Mouse (Mus musculus) cerebellum, postnatal 25 days (tissue): Measurements from ENCODE around the gene Ankrd6.
A peak's percentile ranks its signal among the peaks of the same experiment; 100 is the strongest.

Experiments used
- DNase-seq, 2 experiments: peaks; one replicate each; pipeline ENCODE4 v3.0.0; 2021; ENCODE audit warnings: mixed read lengths in 2 of 2

The Ankrd6 gene

DNA sequence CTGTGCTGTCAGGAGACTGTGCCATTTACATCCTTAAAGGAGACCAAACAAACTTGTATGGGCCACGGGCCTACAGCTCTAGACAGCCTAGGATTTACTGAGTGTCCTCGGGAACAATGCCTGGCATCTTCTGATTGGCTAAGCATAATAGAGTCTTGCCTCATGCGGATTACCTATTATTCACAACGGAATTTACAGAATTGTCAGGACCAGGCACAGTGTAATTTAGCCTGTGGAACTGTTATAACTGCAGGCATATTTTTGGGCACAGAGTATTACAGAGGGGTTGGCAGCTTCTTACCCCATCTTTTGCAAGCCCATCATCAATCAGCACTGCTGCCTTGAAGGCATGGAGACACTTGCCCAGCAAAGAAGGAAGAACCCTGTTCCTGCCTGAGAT is 51.6 kb downstream of the Ankrd6 start:
- DNase-seq = no peak

DNA sequence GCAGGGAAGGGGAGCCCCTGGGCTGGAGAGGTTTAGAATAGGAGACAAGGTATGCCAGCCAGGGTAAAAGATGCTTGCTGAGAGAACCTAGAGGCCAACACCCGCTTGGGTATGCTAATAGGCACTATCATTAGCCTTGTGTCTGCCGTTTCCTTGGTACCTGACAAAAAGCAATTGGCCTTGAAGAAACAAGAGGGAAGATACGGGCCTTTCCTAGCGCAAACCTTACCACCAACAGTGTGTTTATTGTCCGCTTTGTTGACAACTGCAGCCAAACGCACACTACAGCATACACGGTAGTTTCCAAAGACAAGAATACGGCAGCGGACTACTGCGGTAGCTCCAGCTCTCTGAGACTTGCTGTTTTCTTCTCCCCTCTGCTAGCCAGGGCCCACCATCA is 59.3 kb downstream of the Ankrd6 start:
- DNase-seq = no peak

DNA sequence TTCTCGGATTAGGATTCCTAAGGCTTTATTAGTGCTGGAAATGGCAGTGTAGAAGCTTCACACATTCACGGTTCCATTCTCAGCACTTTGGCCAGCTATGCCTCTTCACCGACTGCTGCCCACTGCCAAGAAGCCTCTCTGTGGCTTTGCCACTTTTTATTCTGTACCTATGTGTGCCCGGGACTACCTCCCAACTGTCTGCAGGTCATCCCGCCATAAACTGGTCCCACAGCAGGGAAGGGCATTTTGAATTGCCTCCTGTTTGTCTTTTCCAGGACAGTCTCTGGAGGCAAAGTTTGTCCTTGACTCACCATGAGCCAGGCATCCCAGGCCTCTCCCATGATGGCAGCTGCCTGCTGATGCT is 59.9 kb downstream of the Ankrd6 start:
- DNase-seq = no peak

DNA sequence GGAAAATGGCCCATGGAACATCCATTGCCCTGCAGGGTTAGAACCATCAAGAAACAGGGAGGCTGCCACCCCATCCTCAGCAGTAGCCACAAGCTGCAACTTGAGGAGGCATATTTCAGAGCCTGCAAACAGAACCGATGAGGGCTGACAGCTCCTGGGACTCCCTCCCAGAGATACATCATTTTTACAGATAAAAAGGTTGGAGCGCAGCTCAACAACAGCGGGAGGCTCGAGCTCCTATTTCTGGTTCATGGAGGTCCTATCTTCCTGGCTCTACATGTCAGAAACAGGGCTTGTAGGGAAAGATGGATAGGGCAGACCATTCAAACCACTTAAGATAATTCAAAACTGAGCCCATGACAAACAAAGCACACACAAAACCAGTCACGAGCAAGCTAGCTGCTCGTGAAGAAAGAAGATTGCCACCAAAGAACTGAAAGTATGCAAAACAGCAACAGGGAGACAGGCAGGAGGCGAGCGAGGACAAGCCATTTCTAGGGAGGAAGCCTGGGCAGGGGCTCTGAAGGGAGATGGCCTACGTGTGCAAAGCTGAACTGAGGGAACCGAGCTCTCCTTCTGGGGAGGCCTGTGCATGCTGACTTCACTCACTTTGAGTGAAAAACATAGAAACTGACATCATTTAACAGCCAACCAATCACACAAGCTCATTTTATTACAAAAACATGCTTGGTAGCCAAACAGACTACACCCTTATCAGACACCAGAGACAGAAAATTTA is 60.5 kb downstream of the Ankrd6 start:
- no peak for DNase-seq

DNA sequence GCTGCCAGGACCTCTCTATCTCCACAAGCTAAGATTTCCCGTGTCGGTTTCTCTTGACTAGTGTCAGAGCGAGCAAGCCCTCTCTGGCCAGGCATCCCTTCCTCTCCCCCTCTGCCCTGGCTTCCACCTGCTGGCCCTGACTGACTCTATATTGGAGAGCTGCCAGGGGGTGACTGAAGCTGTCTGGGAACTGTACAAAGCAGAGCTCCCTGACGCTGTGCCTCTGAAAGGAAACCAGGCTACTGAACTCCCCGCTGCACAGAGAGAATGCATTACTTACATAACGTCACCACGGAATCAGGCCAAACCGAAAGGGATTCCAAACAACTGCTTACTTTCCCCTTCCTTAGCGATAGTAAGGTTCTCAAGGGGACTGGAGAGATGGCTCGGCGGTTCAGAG is 61.4 kb downstream of the Ankrd6 start:
- peak; percentile 35 to 59 for DNase-seq

DNA sequence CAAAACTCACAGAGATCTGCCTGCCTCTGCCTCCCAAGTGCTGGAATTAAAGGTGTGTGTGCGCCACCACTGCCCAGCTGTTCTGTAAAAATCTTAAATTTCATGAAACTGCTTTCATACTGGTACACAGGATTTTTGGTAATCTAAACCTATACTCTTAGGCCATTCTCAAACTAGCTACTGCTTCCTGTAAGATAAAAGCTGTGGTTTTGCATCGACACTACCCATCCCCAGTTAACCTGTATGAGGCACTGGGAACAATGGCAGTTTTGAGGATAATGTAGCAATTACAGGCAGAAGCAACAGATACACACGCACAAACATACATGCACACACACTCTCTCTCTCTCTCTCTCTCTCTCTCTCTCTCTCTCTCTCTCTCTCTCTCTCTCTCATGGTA is 64.2 kb downstream of the Ankrd6 start:
- no peak for DNase-seq

DNA sequence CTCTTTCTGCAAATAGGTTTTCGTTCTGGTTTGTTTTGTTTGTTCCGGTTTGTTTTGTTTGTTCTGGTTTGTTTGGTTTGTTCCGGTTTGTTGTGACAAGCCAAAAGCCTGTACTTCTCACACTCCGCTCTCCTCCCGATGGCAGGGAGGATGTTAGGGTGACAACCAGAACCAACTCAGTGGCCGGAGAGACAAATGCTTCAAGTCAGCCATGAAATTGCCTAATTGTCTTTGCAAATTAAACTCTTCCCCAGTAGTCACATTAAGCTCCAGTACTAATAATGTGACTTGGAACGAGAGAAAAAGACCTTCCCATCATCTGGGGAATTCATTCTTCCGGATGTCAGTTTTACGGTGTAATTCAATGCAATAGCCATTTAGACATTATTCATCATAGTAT is 66.0 kb downstream of the Ankrd6 start:
- no peak for DNase-seq

DNA sequence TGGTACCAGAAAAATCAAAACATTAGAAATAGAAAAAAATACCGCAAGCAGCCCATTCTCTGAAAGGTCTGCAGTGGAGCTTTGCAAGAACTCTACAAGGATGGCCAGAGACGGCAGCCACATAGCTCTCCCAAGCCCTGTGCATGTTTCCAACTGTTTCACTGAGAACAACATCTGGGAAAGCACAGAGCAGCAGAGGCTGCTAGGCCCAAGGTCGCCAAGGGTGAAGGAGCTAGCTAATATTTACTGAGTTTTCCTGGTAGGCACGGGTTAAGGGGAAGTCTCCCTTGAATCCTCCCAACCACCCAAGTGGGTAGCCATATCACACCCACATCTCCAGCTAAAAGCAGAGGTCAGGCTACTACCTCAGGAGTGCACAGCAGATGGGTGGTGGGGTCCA is 69.6 kb downstream of the Ankrd6 start:
- DNase-seq = no peak

DNA sequence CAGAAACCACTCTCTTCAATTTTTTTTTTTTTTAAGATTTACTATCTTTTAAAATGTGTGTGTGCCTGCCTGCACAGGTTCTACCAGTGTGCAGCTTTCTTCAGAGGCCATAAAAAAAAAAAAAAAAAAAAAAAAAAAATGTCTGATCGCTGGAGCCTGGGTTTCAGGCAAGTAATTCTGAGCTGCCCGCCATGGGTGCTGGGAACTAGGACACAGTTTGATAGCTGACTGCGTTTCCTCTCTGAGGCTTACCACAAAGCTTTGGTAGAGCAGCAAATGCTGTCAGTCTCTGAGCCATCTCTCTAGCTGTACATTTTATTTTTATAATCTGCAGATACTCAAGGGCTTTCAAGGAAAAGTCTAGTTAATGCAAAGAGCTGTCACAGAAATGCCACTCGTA is 76.0 kb downstream of the Ankrd6 start:
- DNase-seq = no peak

DNA sequence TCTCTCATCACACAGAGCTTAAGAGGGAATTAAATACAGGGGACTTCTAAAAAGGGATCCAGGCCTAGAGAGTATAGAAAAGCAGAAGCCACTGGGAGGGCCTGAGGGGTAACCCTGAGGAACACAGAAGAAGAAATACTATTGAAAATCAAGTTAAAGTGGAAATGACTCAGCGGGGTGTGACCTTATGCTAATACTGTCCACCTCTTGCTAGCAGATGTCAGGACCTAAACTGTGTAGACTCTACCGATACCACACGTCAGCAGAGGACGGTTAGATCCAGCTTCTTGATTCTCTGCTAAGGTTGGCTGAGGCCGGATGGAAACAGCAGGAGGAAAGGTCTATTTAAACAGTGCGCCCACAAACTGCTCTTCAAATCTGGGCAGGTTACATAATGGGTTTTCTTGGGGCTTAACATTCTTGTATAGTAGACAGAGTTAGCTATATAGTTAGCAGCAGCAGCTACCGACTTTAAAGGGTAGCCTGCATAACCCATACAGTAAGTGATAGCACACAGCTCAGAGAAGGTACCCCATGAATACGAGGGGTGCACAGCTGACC is 78.4 kb downstream of the Ankrd6 start:
- DNase-seq = no peak

DNA sequence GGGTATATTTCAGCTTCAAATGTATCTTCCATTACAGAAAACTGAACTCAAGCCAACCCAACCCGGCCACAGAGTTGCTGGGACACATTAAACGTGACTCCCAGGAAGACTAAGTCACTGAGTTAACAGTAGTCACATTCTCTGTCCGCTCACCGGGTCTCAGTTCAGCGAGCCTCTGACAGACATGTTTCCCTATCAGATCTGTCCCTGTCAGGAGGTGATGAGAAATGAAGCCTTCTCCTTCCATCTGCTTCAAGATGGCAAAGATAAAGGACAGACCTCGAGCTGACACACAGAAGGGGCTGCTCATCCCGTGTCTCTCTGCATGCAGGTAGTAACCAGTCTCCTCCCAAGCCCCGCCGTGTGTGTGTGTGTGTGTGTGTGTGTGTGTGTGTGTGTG is 81.3 kb downstream of the Ankrd6 start:
- no peak for DNase-seq

DNA sequence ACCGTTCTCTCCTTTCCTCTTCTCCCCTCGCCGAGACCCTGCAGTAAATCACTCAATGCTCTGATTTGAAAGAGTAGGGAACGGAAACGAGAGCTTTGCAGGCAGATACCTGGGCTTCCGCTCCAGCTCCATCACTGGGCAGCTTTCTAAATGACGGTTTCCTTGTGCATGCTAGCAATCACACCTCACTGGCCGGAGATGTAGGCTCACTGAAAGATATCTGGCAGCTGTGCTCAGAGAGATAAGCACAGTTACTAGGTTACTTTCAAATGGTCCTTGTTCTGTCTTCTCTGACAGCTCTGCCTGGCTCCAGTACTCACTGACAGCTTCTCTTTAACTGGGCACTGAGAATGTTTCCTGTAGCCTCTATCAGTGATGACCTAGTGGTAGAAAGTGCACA is 81.8 kb downstream of the Ankrd6 start:
- DNase-seq = no peak

DNA sequence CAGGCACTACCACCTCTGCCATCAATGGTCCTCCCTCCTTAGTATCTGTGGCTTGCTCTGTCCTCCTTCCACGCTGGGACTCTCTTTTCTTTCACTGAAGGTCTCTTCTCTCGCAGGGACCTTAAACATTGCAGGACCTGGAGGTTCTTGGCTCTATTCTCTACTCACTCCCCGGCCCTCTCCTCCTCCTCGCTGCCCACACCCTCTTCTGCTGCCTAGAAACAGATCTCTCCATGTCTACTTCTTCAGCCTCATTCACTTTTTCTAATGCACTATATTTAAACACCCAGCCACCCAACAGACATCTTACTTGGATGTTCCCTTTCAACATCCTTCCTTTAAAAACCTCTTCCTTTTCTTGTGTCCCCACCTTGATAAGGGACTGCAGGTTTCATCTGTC is 82.2 kb downstream of the Ankrd6 start:
- no peak for DNase-seq

DNA sequence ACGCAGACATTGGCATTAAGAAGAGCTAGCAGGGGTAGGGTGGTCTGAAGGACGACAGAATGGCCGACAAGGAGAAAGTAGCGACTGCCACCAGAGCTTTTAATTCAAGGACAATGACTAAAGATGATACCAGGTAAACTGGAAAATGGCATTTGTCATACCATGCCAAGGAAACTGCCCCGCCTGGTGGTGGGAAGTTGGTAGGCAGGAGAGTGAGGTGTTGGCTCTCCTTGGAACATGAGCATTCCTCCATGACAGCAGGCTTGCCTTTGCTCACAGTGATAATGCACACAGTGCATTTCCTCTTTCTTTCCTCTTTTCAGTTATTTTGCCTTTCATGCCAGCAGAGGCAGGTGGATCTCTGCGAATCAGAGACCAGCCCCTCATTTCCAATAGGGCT is 83.2 kb downstream of the Ankrd6 start:
- DNase-seq = no peak

DNA sequence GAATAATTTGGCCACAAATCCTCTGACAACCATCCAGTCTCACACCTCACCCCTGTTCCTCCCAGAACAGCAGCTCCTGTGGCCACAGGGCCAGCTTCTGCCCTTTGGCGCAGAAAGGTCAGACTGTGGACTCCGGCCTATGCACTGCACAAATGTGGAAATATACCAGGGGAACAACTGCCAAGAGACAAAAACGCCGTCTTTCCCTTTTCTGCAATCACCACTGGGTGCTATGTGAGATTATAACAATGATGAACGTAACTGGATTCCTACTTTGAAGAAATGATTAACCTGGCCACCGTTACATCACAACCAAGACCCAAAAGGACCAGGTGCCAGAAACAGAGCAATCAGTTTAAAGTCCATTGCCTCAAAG is 85.8 kb downstream of the Ankrd6 start:
- no peak for DNase-seq

DNA sequence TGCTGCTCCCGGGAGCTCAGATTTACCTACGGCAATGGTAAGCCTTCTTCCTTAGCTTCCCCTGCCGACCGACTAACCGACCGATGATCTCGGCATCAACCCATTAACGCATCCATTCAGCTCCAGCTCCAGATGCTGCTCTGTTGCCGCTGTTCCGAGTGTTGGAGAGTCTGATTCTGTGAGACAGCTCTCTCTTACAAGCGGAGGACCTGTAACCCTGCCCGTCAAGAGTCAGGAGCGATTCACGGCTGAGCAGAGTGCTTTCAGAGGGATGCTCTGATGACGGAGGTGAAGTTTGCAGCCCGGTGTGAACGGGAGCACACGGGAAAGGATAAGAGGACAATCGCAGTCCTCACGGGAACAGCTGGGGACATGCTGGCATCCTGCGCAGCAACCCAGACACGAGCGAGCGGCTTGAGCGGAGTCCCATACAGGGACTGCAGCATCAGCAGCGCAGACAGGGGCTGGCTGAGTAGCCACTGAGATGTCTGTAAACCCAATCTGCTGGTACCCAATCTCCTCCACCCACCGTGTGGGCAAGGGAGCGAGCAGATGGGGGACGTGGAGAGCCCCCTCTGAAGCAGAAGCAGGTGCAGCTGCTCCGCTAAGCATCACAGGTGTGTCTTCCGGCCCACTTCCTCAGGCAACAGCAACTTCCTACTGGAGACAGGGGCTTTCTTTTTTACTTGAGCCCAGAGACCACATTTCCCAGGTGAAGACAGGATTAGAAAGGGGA is 86.3 kb downstream of the Ankrd6 start:
- DNase-seq = peak; percentile 19 to 20

DNA sequence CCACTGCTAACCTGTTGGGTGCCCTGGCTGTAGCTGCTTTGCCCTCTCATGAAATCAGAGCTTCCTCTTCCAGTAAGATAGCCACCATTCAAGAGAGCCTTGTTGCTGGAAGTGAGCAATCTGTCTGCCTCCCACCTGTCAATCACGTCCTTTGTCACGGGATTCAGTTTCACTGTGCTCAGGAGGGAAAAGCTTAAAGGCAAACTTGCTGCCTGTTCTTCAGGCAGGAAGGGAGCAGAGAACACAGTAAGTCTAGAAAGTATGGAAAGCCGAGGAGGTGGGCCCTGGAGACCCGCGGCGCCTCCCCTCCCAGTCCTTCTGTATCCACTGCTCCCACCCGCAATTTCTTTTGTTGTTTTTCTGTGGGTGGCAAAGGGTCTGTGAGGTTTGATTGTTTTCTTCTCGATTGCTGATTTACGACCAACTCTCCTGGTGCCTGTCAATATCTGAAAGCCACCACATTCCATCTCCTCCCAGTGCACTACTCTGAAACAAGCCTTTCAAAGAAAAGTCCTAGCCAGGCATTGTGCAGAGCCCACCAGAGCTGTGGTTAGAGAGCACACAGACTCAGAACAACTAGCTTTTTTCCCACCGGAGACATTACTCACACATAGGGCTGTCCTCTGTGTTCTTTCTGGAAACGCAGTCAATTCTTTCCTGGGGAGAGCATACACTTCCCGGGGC is 87.1 kb downstream of the Ankrd6 start:
- DNase-seq = no peak

DNA sequence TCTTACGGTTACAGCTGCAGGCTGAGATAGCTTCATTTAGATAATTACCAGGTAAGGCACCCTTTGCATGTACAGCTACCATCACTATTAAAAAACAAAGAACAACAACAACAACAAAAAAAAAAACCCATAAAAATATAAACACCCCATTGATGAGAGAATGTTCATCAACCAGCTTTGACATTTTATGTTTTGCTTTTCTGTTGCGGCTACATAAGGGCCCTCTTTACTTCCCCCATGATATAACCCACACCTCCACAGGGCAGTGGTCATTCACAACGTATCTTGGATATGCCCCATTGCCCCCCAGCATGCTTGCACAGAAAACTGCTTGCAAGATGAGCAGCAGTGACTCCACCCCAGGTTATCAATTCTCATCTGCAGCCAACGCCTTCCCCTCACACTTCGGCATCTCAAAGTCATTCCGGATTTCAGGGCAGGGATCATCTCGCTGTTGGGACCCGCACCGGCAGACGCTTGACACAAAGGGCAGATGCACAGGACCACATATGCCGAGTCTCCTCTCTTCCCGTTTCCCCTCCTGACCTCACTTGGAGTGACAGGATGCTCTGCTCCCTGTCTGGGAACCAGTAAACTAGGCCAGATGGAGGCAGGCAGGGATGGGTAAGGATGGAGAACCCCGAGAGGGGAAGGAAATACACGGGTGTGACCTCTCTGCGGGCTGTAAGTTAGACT is 87.7 kb downstream of the Ankrd6 start:
- DNase-seq = peak in 1 of 2 experiments; percentile 22

DNA sequence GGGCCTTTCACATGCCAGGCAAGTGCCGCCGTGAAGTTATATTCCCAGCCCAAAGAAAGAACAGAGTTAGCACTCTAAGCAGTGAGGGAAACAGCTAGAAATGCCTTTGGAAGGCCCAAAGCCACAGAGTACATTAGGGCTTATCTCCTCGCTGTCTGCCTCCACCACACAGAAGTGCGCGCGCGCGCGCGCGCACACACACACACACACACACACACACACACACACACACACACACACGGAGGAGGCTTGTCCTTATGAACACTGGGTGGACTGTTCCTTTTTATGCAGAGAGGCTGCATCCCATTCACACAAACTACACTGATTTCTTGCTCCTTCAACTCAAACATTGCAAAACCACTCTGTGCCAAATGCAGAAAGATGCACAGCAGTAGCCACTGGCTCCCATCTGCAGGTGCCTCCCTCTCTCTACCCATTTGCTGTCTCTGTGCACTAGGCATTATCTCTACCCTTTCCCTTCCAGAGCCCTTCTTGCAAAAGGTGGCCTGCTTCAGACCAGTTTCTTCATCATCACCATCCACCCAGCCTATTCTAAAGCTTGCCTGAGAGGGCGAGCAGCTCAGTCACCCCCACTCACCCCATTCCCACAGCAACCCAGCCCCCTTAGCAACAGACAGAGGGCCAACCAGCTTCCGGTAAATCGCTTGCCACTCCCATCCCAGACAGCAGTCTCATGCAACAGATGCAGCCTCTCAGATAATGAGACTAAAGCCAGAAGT is 88.5 kb downstream of the Ankrd6 start:
- no peak for DNase-seq

DNA sequence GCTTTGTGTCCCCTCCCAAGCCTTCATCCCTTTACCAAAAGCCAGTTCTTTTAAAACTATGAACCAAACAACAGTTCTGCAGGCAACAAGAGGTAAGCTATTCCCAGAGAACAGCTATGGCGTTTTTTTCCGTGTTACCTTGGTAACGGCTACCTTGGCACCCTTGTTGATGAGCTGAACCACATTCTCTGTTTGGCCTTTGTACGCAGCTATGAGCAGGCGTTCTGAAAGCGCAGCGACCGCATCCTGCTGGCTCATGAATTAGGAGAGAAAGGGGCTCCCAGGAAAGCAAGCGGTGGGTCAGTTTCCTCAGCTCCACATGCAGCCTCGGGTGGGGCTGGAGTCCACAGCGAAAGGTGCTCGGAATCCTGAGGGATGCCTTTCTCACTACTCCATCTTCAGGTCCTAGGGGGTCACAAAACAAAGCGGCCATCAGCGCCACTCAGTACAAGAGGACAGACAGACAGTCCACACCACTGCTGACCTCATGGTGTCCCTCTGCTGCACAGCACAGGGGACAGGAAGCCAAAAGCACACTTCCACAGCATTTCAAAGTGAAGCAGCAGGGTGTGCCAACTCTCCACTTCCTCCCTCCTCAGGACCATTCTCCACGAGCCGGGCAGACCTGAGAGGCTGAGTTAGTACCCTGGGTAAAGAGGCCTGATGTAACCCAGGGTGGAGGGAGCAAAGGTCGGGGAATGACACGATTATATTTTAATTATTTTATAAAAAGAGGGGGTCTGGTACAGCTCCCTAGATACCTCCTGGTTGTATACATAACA is 90.3 kb downstream of the Ankrd6 start:
- peak; percentile 19 to 32 for DNase-seq

DNA sequence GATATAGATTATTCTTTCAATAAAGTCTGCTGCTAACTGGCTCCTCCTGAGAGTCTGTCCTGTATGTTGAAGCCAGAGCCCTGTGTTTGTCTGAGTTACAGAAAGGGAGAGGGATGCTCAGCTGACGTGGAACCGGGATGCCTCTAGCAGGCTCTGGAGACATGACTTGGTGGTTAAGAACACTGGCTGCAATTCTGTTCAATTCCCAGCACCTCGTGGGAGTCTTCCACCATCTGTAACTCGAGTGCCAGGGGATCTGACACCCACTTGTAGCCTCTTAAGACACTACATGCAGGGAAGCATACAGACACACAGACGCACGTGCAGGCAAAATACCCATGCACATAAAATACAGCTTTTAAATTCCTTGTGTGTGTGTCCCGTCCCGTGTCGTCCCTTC is 95.1 kb downstream of the Ankrd6 start:
- DNase-seq = no peak

DNA sequence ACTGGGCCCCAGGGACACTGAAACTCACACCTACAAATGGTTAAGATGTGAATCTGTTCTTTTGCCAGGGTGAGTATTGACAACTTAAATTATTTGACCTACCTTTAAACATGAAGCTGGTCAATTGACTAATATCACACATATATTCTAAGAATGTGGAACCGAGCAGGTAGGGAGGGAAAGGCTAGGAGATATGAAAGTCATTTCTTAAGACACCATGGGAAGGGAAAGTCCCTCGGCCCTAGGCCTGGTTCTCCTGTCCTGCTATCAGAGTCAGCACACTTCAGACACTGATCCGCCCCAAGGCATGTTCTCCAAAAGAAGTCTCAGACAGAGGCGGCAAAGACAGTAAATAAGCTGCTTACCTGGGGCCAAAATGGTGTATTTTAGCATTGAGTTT is 95.7 kb downstream of the Ankrd6 start:
- DNase-seq = no peak
